Mouse (Mus musculus) C2C12 (cell line): ENCODE results near the gene Cdc42ep4.

Source experiments
- CEBPB ChIP-seq: IDR thresholded peaks from one replicate; pipeline ENCODE4 v1.6.1; 2011; ENCODE audit warnings: low read depth, mild to moderate bottlenecking, control low read depth, moderate library complexity
- CTCF ChIP-seq: IDR thresholded peaks from one replicate; pipeline ENCODE4 v1.5.1; 2011; ENCODE audit not compliant: control insufficient read depth, insufficient read depth, insufficient read length
- FOSL1 ChIP-seq: IDR thresholded peaks from one replicate; pipeline ENCODE4 v1.8.0; 2011; ENCODE audit warnings: mild to moderate bottlenecking, low read length; ENCODE audit not compliant: poor library complexity, insufficient read depth, severe bottlenecking
- USF1 ChIP-seq: IDR thresholded peaks from one replicate; pipeline ENCODE4 v1.6.1; 2011; ENCODE audit warnings: low read depth, mild to moderate bottlenecking, control low read depth, moderate library complexity

GRCm38 (mm10) chr11:113800026-113800425, 48.3 kb upstream of the Cdc42ep4 start:
- TF ChIP-seq CTCF: no peak
- TF ChIP-seq USF1: no peak
- TF ChIP-seq CEBPB: no peak
- no peak for TF ChIP-seq FOSL1
